Mouse (Mus musculus) lung, adult 2 months (tissue): ENCODE results near the gene Mfrp. TPM values are rescaled to one million over a fixed set of nuclear protein-coding genes. Genes with fewer than 3 reads are reported as not detected.

Source experiments
- DNase-seq: peaks from one replicate; pipeline ENCODE4 v3.0.0; 2022
- H3K4me1 ChIP-seq: fragments of 200-500 bp; 2 replicates; pipeline ENCODE4 v1.6.1; 2011; ENCODE audit warnings: low read length; ENCODE audit not compliant: control insufficient read depth, insufficient read depth
- H3K4me3 ChIP-seq: fragments of 200-500 bp; replicated peaks from 2 replicates; pipeline ENCODE3; 2011; ENCODE audit warnings: low read depth, mild to moderate bottlenecking, control low read depth, low read length; ENCODE audit errors: extremely low read depth
- CTCF ChIP-seq: fragments of 200-500 bp; IDR thresholded peaks from 2 replicates; pipeline ENCODE4 v1.5.1; 2011; ENCODE audit warnings: mild to moderate bottlenecking, low read length, control low read depth; ENCODE audit not compliant: insufficient read depth
- POLR2A ChIP-seq: fragments of 200-500 bp; IDR thresholded peaks from 2 replicates; pipeline ENCODE4 v1.6.1; 2011; ENCODE audit warnings: low read depth, mild to moderate bottlenecking, control low read depth, low read length, borderline replicate concordance; ENCODE audit errors: extremely low read depth
- WGBS: fragments of 180-500 bp; shearing (Covaris S2); methylation state at CpG from one replicate; pipeline ENCODE4 v1.1.7; 2018; 5-methylcytosine and 5-hydroxymethylcytosine counted together
- polyA plus RNA-seq: library from polyadenylated mRNA; depleted of rRNA; stranded (reverse); fragments of >200 nt; gene quantifications from 2 replicates; pipeline ENCODE4 v1.2.3, GENCODE M21; 2012

Mfrp gene
- polyA plus RNA-seq, 1 experiment: 0.25 TPM

GRCm38 (mm10) chr9:44070113-44070843, 31.3 kb upstream of the Mfrp start:
- DNase-seq: no peak
- TF ChIP-seq POLR2A (no peak), CTCF (no peak)
- Histone ChIP-seq H3K4me1 (peaks cover 3% of the 10 kb centered on the region), H3K4me3 (no peak overlapping the region)
- 68% methylated on average over 14 of the region's 14 CpGs for WGBS

DNA sequence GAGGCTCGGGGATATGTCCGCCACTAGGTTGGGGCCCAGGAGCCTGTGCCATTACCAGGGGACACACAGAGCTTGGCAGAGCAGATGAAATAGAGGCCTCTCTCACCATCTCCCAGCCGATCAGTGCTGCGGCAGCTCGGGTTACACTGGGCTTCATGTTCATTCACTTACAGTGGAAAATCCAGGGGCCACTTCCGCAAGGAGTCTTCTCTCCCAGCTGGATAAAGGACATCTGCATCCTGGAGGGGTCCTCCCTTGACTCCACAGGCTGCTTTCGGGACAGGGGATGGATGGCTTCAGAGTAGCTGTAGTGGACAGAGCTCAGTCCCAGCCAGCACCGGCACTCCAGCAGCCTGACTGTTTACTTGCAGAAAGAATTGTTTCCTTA, 30.7 kb upstream of the Mfrp start:
- Histone ChIP-seq H3K4me3 (no peak overlapping the region), H3K4me1 (peaks cover 3% of the 10 kb centered on the region)
- 56% methylated on average over 8 of the region's 8 CpGs for WGBS
- TF ChIP-seq CTCF (no peak), POLR2A (no peak)
- DNase-seq: no peak

- WGBS: 43% methylated on average over 11 of the region's 11 CpGs
- peaks cover 2% of the 10 kb centered on the region for H3K4me1 ChIP-seq
- DNase-seq: no peak
- 0 out of 2 replicates have a peak, but pooled peaks have one; percentile 35 for TF ChIP-seq POLR2A
- TF ChIP-seq CTCF: no peak
- no peak overlapping the region for H3K4me3 ChIP-seq
These were observed 29.5 kb upstream of the Mfrp start for GRCm38 (mm10) chr9:44071914-44072598.

DNA sequence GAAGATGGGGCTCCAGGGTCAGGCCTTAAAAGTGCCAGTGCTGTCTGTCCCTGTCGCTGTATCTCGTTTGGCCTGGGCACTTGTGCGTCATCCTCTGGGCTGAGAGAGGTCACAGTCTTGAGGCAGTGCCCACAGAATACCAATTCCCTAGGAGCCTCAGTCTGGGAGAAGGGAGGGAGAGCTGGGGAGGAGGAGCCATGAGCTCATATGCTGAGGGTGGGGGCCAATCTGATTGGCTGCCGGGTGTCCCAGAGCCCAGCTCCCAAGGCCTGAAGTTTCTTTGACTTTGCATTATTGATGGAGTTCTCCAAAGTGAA, 29.0 kb upstream of the Mfrp start:
- Histone ChIP-seq H3K4me1 (no peaks in the 10 kb centered on the region), H3K4me3 (no peak overlapping the region)
- WGBS: 41% methylated on average over 4 of the region's 4 CpGs
- TF ChIP-seq POLR2A (no peak), CTCF (no peak)
- DNase-seq: no peak

GRCm38 (mm10) chr9:44073115-44073514, 28.4 kb upstream of the Mfrp start:
- Histone ChIP-seq H3K4me3 (no peak overlapping the region), H3K4me1 (no peaks in the 10 kb centered on the region)
- TF ChIP-seq CTCF: no peak
- TF ChIP-seq POLR2A: no peak
- no peak for DNase-seq
- WGBS: 69% methylated on average over 5 of the region's 5 CpGs

DNA sequence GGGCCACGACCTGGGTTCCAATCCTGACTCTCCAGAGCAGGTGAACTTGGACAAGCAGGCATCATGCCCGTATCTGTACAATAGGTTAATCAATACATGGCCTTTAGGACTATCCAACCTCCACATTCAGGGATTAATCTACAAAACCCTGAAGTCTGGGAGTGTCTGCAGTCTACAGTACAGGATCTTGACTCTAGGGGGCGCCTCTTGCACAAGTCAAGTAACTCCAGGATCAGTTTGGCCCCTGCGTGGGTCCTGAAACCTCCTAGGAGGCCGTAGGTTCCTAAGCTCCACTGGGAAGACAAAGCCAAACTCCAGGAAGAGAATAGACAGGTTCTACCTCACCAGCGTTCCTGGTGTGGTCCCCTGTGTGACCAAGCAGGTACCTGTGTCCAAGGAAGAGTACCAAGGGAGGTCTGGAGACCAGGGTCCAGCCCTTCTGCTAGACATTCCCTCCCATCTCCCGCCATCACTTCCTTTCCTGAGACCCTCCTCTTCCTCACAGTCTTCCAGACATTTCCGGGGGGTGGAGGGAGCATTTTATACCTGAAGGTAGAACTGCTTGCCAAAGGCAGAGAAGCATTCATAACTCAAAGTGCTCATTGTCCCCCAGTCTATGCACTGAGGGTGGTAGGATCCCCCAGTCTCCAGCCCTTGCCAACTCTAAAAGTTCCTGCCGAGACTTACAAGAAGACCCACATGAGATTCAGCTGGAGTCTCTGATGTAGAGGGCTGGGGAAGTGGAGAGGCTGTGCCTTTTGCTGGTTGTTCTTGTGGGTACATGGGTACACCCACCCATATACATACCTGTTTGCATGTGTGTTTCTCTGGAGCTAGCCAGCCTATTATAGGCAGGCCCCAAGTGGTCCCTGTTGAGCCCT, 26.9 kb upstream of the Mfrp start:
- no peak for DNase-seq
- 0 out of 2 replicates have a peak, but pooled peaks have one; percentile 7 for TF ChIP-seq CTCF
- TF ChIP-seq POLR2A: no peak
- WGBS: 68% methylated on average over 9 of the region's 9 CpGs
- Histone ChIP-seq H3K4me1 (peaks cover 4% of the 10 kb centered on the region; the same call in 1 of the 2 replicates), H3K4me3 (no peak overlapping the region)

- 80% methylated on average over 24 of the region's 24 CpGs for WGBS
- H3K4me1 ChIP-seq: peaks cover 4% of the 10 kb centered on the region; the same call in 1 of the 2 replicates
- no peak for DNase-seq
- TF ChIP-seq CTCF (no peak), POLR2A (no peak)
- H3K4me3 ChIP-seq: no peak overlapping the region
These were observed 26.1 kb upstream of the Mfrp start for GRCm38 (mm10) chr9:44075276-44075995.

GRCm38 (mm10) chr9:44075996-44076763, 25.3 kb upstream of the Mfrp start:
- peaks cover 4% of the 10 kb centered on the region; the same call in 1 of the 2 replicates for H3K4me1 ChIP-seq
- TF ChIP-seq POLR2A (no peak), CTCF (no peak)
- DNase-seq: no peak
- WGBS: 67% methylated on average over 16 of the region's 16 CpGs
- no peak overlapping the region for H3K4me3 ChIP-seq

GRCm38 (mm10) chr9:44076764-44077120, 24.8 kb upstream of the Mfrp start:
- peaks cover 4% of the 10 kb centered on the region; the same call in 1 of the 2 replicates for H3K4me1 ChIP-seq
- no peak for DNase-seq
- WGBS: 23% methylated on average over 5 of the region's 5 CpGs
- no peak for TF ChIP-seq POLR2A
- TF ChIP-seq CTCF: peak; percentile 46
- no peak overlapping the region for H3K4me3 ChIP-seq
